Mouse (Mus musculus) lung, embryonic 16.5 days (tissue): ENCODE data around the gene Prrg2. TPM values are rescaled to one million over a fixed set of nuclear protein-coding genes. Genes with fewer than 3 reads are reported as not detected.

Source experiments
- microRNA-seq: library from miRNA; unstranded; fragments of <30 nt; microRNA quantifications from one replicate; pipeline ENCODE4, GENCODE M21; 2016
- polyA plus RNA-seq: library from polyadenylated mRNA; unstranded; fragments of >200 nt; fragmentation: Nextera tagmentation; extraction: Ambion mirVana; gene quantifications from 2 replicates; pipeline ENCODE4 v1.2.1, GENCODE M21; 2015

Prrg2 gene
- polyA plus RNA-seq, 1 experiment from 2014 or later, result 28.7 TPM

Small RNA genes lying within 50 kb of the gene (microRNA-seq; reads per million reads assigned to microRNA genes)
- not detected for gene Mir7054

Other genes starting within 250 kb of the Prrg2 start
- 88.6 and 98.6 TPM in 2 replicates for gene Nup62, start 246.6 kb downstream of the Prrg2 start, polyA plus RNA-seq
- gene Il4i1, start 246.3 kb downstream of the Prrg2 start, polyA plus RNA-seq, result 1.4 and 1.7 TPM in 2 replicates
- 3.3 and 3.5 TPM in 2 replicates for gene Atf5, start 246.0 kb downstream of the Prrg2 start, polyA plus RNA-seq
- 92.3 and 95.6 TPM in 2 replicates for gene Akt1s1, start 213.7 kb downstream of the Prrg2 start, polyA plus RNA-seq
- 83.7 and 84.4 TPM in 2 replicates for gene Tbc1d17, start 213.6 kb downstream of the Prrg2 start, polyA plus RNA-seq
- 38.0 and 39.0 TPM in 2 replicates for gene Pnkp, start 205.5 kb downstream of the Prrg2 start, polyA plus RNA-seq
- gene Ptov1, start 192.9 kb downstream of the Prrg2 start, polyA plus RNA-seq, result 302 and 307 TPM in 2 replicates
- 97.3 and 102 TPM in 2 replicates for gene Med25, start 170.0 kb downstream of the Prrg2 start, polyA plus RNA-seq
- 22.4 and 24.3 TPM in 2 replicates for gene Fuz, start 166.6 kb downstream of the Prrg2 start, polyA plus RNA-seq
- 58.2 and 63.7 TPM in 2 replicates for gene Ap2a1, start 133.2 kb downstream of the Prrg2 start, polyA plus RNA-seq
- 0.15 and 0.44 TPM in 2 replicates for gene Tsks, start 119.5 kb downstream of the Prrg2 start, polyA plus RNA-seq
- 17.1 and 17.5 TPM in 2 replicates for gene Cpt1c, start 87.8 kb downstream of the Prrg2 start, polyA plus RNA-seq
- 413 and 457 TPM in 2 replicates for gene Prmt1, start 76.1 kb downstream of the Prrg2 start, polyA plus RNA-seq
- gene Irf3, start 65.0 kb downstream of the Prrg2 start, polyA plus RNA-seq, result 96.5 and 108 TPM in 2 replicates
- gene Bcl2l12, start 64.0 kb downstream of the Prrg2 start, polyA plus RNA-seq, result 62.0 and 64.5 TPM in 2 replicates
- gene Scaf1, start 46.3 kb downstream of the Prrg2 start, polyA plus RNA-seq, result 28.9 and 30.7 TPM in 2 replicates
- gene Rras, start 44.7 kb downstream of the Prrg2 start, polyA plus RNA-seq, result 54.6 and 59.7 TPM in 2 replicates
- gene Prr12, start 9.8 kb downstream of the Prrg2 start, polyA plus RNA-seq, result 9.2 TPM in 2 replicates
- 72.5 and 77.8 TPM in 2 replicates for gene Nosip, start 248 bp downstream of the Prrg2 start, polyA plus RNA-seq
- 308 and 326 TPM in 2 replicates for gene Rcn3, start 29.5 kb upstream of the Prrg2 start, polyA plus RNA-seq
- gene Fcgrt, start 41.2 kb upstream of the Prrg2 start, polyA plus RNA-seq, result 93.7 and 97.1 TPM in 2 replicates
- gene Rps11, start 61.8 kb upstream of the Prrg2 start, polyA plus RNA-seq, result 1,430 and 1,443 TPM in 2 replicates
- 1,289 and 1,305 TPM in 2 replicates for gene Rpl13a, start 66.1 kb upstream of the Prrg2 start, polyA plus RNA-seq
- gene Gm45713, start 73.6 kb upstream of the Prrg2 start, polyA plus RNA-seq, result 0.31 and 0.60 TPM in 2 replicates
- 2.4 and 3.0 TPM in 2 replicates for gene Flt3l, start 73.8 kb upstream of the Prrg2 start, polyA plus RNA-seq
- gene Pih1d1, start 91.6 kb upstream of the Prrg2 start, polyA plus RNA-seq, result 99.2 and 100 TPM in 2 replicates
- gene Aldh16a1, start 91.9 kb upstream of the Prrg2 start, polyA plus RNA-seq, result 55.4 and 57.4 TPM in 2 replicates
- 0.34 and 0.99 TPM in 2 replicates for gene Slc17a7, start 101.3 kb upstream of the Prrg2 start, polyA plus RNA-seq
- gene Gfy, start 116.9 kb upstream of the Prrg2 start, polyA plus RNA-seq, result not detected in 2 replicates
- gene Pth2, start 118.3 kb upstream of the Prrg2 start, polyA plus RNA-seq, result not detected in 2 replicates
- gene Ccdc155, start 142.2 kb upstream of the Prrg2 start, polyA plus RNA-seq, result 1.3 TPM in 2 replicates
- gene Dkkl1, start 149.5 kb upstream of the Prrg2 start, polyA plus RNA-seq, result 0.84 and 1.6 TPM in 2 replicates
- 134 and 148 TPM in 2 replicates for gene Tead2, start 153.1 kb upstream of the Prrg2 start, polyA plus RNA-seq
- gene Cd37, start 176.4 kb upstream of the Prrg2 start, polyA plus RNA-seq, result 3.0 and 4.6 TPM in 2 replicates
- 0.23 TPM in 1 of 2 replicates, not detected in the other for gene Slc6a16, start 178.4 kb upstream of the Prrg2 start, polyA plus RNA-seq
- gene Slc6a21, start 214.8 kb upstream of the Prrg2 start, polyA plus RNA-seq, result not detected in 2 replicates